Mouse (Mus musculus) stomach, embryonic 16.5 days (tissue): ENCODE data around the gene Elmod2. TPM values are rescaled to one million over a fixed set of nuclear protein-coding genes. Genes with fewer than 3 reads are reported as not detected.

Source experiments
- ATAC-seq: fragments of 200-750 bp; cut with Nextera tagmentation; 2 replicates; pipeline ENCODE4 v1.8.0; 2017; ENCODE audit warnings: moderate number of reproducible peaks, moderate TSS enrichment; ENCODE audit not compliant: insufficient read depth, low FRiP score
- H3K27ac ChIP-seq: fragments of 300-500 bp; sonication (generic); 2 replicates; pipeline ENCODE4 v1.5.1; 2014; ENCODE audit warnings: low read length
- H3K27me3 ChIP-seq: fragments of 300-500 bp; sonication (generic); 2 replicates; pipeline ENCODE4 v1.6.1; 2014; ENCODE audit warnings: low read length, control low read depth, mixed read lengths; ENCODE audit not compliant: control insufficient read depth, insufficient read depth
- H3K36me3 ChIP-seq: fragments of 300-500 bp; sonication (generic); 2 replicates; pipeline ENCODE4 v1.6.1; 2014; ENCODE audit warnings: low read length; ENCODE audit not compliant: control insufficient read depth, insufficient read depth
- H3K4me1 ChIP-seq: fragments of 300-500 bp; sonication (generic); 2 replicates; pipeline ENCODE4 v1.6.1; 2014; ENCODE audit warnings: low read length, control low read depth, mixed read lengths; ENCODE audit not compliant: control insufficient read depth, insufficient read depth
- H3K4me2 ChIP-seq: fragments of 300-500 bp; sonication (generic); 2 replicates; pipeline ENCODE4 v1.6.1; 2014; ENCODE audit warnings: low read depth, low read length, mixed read lengths
- H3K4me3 ChIP-seq: fragments of 300-500 bp; sonication (generic); replicated peaks from 2 replicates; pipeline ENCODE4 v1.5.1; 2014; ENCODE audit warnings: mild to moderate bottlenecking, low read length
- H3K9ac ChIP-seq: fragments of 300-500 bp; sonication (generic); 2 replicates; pipeline ENCODE4 v1.6.1; 2014; ENCODE audit warnings: low read length
- H3K9me3 ChIP-seq: fragments of 300-500 bp; sonication (generic); replicated peaks from 2 replicates; pipeline ENCODE4 v1.6.1; 2016; ENCODE audit warnings: low read length, control low read depth; ENCODE audit not compliant: control insufficient read depth
- WGBS: fragments of 180-500 bp; shearing (Covaris S2); extraction: QIAGEN DNeasy Blood & Tissue Kit; methylation state at CpG from one replicate; pipeline ENCODE4 v1.1.7; 2014; 5-methylcytosine and 5-hydroxymethylcytosine counted together
- polyA plus RNA-seq: library from polyadenylated mRNA; unstranded; fragments of >200 nt; fragmentation: Nextera tagmentation; extraction: Ambion mirVana; gene quantifications from 2 replicates; pipeline ENCODE4 v1.2.1, GENCODE M21; 2015

The Elmod2 gene
- polyA plus RNA-seq, 1 experiment from 2014 or later: 14.6 TPM

- Histone ChIP-seq H3K36me3 (no peaks in the 10 kb centered on the region), H3K27ac (no peak overlapping the region), H3K4me3 (no peak overlapping the region), H3K4me1 (no peaks in the 10 kb centered on the region), H3K9me3 (no peaks in the 10 kb centered on the region), H3K4me2 (no peak overlapping the region), H3K27me3 (no peaks in the 10 kb centered on the region), H3K9ac (no peak overlapping the region)
- 56% methylated on average over 1 of the region's 1 CpGs for WGBS
- ATAC-seq: no peak
Measured at GRCm38 (mm10) chr8:83300135-83300534, 32.2 kb downstream of the Elmod2 start.

- Histone ChIP-seq H3K27ac (no peak overlapping the region), H3K4me3 (no peak overlapping the region), H3K4me1 (no peaks in the 10 kb centered on the region), H3K9ac (no peak overlapping the region), H3K9me3 (no peaks in the 10 kb centered on the region), H3K4me2 (no peak overlapping the region), H3K36me3 (no peaks in the 10 kb centered on the region), H3K27me3 (no peaks in the 10 kb centered on the region)
- 57% methylated on average over 4 of the region's 4 CpGs for WGBS
- no peak for ATAC-seq
Measured at GRCm38 (mm10) chr8:83297375-83297774, 34.9 kb downstream of the Elmod2 start.

- peaks cover 17% of the 10 kb centered on the region; the same call in 1 of the 2 replicates for H3K27me3 ChIP-seq
- H3K4me1 ChIP-seq: no peaks in the 10 kb centered on the region
- H3K9me3 ChIP-seq: no peaks in the 10 kb centered on the region
- no peaks in the 10 kb centered on the region for H3K36me3 ChIP-seq
- no peak within 1 kb of the TSS for H3K9ac ChIP-seq
- H3K27ac ChIP-seq: no peak within 1 kb of the TSS
- H3K4me2 ChIP-seq: peak within 1 kb of the TSS; percentile 50
- H3K4me3 ChIP-seq: peak within 1 kb of the TSS; percentile 23
- ATAC-seq: 0 out of 2 replicates have a peak, but pooled peaks have one; percentile 40
- WGBS: 2% methylated on average over 20 of the region's 20 CpGs
Measured at GRCm38 (mm10) chr8:83290176-83290575, 42.1 kb downstream of the Elmod2 start, which contains the start of gene Ucp1. Ucp1 (plus strand) TSS chr8:83290352.

GRCm38 (mm10) chr8:83285391-83285790, 46.9 kb downstream of the Elmod2 start:
- ATAC-seq: no peak
- H3K9me3 ChIP-seq: no peaks in the 10 kb centered on the region
- no peak overlapping the region for H3K4me3 ChIP-seq
- no peak overlapping the region for H3K27ac ChIP-seq
- WGBS: 77% methylated on average over 8 of the region's 8 CpGs
- H3K4me2 ChIP-seq: no peak overlapping the region
- H3K36me3 ChIP-seq: no peaks in the 10 kb centered on the region
- H3K27me3 ChIP-seq: peaks cover 12% of the 10 kb centered on the region; the same call in 1 of the 2 replicates
- H3K9ac ChIP-seq: no peak overlapping the region
- H3K4me1 ChIP-seq: no peaks in the 10 kb centered on the region

DNA sequence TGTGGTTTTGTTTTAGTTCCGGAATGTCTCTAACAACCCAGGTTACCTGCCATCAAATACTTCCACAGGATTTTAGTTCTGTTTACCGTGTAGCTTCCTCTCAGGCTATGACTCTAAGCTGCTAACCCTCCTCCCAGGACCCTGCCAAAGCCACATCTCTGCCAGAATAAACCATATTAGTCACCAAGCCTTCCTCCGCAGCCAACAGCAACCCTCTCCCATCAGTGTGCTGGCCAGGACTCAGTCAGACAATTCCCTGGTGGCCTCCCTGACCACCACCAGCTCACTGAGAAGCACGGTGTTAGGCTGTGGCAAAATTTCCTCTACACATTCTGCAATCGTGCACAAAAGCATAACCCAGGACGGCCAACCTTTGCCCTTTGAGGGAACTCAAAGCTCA, 53.9 kb downstream of the Elmod2 start:
- ATAC-seq: no peak
- 82% methylated on average over 6 of the region's 6 CpGs for WGBS
- Histone ChIP-seq H3K4me2 (no peak overlapping the region), H3K36me3 (no peaks in the 10 kb centered on the region), H3K27me3 (no peaks in the 10 kb centered on the region), H3K9ac (no peak overlapping the region), H3K4me3 (no peak overlapping the region), H3K4me1 (no peaks in the 10 kb centered on the region), H3K9me3 (no peaks in the 10 kb centered on the region), H3K27ac (no peak overlapping the region)

DNA sequence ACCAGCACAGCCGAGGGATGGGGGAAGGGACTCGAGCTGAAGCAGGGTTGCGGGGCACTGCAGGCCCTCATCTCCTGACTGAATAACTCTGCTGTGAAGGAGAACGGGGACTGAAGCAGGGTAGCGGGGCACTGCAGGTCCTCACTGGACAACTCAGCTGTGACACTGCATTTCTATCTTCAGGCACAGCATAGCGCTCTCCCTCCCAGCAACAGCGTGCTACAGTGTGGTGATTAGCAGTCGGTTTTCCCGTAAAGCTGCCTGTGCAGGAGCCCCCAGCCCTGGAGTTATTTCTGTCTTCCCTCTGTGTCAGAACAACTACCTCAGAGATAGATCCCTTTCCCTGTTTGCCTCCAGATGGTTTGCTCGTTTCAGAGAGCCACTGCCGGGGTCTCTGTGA, 57.8 kb downstream of the Elmod2 start:
- H3K36me3 ChIP-seq: no peaks in the 10 kb centered on the region
- no peaks in the 10 kb centered on the region for H3K9me3 ChIP-seq
- no peak overlapping the region for H3K4me2 ChIP-seq
- WGBS: 54% methylated on average over 11 of the region's 11 CpGs
- no peak overlapping the region for H3K27ac ChIP-seq
- no peaks in the 10 kb centered on the region for H3K27me3 ChIP-seq
- no peak for ATAC-seq
- H3K4me3 ChIP-seq: no peak overlapping the region
- H3K9ac ChIP-seq: no peak overlapping the region
- no peaks in the 10 kb centered on the region for H3K4me1 ChIP-seq

GRCm38 (mm10) chr8:83272464-83272863, 59.8 kb downstream of the Elmod2 start:
- Histone ChIP-seq H3K36me3 (no peaks in the 10 kb centered on the region), H3K9me3 (no peaks in the 10 kb centered on the region), H3K27me3 (no peaks in the 10 kb centered on the region), H3K9ac (no peak overlapping the region), H3K27ac (no peak overlapping the region), H3K4me3 (no peak overlapping the region), H3K4me2 (no peak overlapping the region), H3K4me1 (no peaks in the 10 kb centered on the region)
- ATAC-seq: no peak
- WGBS: 61% methylated on average over 10 of the region's 10 CpGs

- no peaks in the 10 kb centered on the region for H3K36me3 ChIP-seq
- WGBS: 95% methylated on average over 14 of the region's 14 CpGs
- no peak overlapping the region for H3K9ac ChIP-seq
- H3K4me3 ChIP-seq: no peak overlapping the region
- H3K27ac ChIP-seq: no peak overlapping the region
- no peak overlapping the region for H3K4me2 ChIP-seq
- no peaks in the 10 kb centered on the region for H3K27me3 ChIP-seq
- no peak for ATAC-seq
- no peaks in the 10 kb centered on the region for H3K9me3 ChIP-seq
- no peaks in the 10 kb centered on the region for H3K4me1 ChIP-seq
Measured at GRCm38 (mm10) chr8:83271172-83271571, 61.1 kb downstream of the Elmod2 start.
